Mouse (Mus musculus): ENCODE results near the gene Hoxa2. TPM values are rescaled to one million over a fixed set of nuclear protein-coding genes. Genes with fewer than 3 reads are reported as not detected.

Hoxa2 gene
- total and polyA plus RNA-seq, 2 experiments from 2014 or later: 3.0 TPM; not detected in 1

DNA sequence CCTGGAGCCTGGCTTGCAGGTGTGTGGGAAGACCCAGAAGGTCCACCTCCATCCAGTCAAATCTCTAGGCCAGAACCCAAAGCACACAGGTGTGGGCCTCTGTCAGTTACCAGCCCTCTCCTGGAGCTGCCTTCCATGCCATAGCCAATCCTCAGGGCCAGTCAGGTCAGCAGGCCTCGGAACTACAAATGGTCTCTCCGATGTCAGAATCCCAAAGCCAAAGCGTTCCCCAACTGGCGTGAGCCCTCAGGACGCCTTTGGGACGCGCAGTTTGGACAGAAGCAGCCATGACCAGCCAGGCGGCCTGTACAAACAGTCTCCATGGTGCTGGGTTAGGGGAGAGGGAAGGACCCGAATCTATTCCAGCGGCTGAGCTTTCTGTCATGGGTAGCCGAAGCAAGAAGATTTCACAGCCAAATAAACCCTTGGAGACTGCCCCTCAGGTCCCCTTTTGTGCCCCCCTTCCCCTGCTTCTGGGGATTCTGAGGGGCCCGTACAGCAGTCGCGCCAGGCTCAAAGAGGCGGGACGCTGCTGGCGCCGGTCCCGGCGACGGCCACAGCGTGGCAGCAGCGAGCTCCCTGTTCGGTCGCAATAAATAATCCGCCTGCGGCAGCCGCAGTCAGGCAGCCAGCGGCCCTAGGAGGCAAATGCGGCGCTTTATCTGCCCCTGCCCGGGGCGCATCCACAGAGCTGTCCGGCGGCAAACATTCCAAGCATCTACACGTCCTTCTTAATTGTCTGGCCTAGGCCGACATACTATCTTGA is 46.7 kb upstream of the Hoxa2 start:
- ATAC-seq (ENCODE audit: low FRiP score): peak; percentile 58; the same call in 1 of the 2 replicates

DNA sequence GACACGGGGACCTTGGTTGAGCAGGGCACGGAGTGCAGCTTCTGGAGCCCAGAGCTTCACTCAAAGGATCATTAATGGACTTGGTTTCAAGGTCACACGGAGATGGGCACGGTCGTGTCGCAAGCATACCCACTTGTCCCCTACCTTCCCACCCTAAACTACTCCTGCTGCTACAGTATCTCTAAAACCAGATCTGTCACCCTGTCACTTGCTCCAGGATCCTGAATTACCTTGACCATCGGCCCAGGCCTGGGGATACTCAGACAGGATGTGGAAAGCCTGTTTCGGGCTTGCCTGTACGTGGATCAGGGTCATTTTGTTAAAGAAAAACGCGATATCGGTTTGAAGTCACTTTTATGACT is 45.0 kb upstream of the Hoxa2 start:
- 8% methylated on average over 12 of the region's 12 CpGs for whole genome bisulfite sequencing
- Histone ChIP-seq H3K27me3 (ENCODE audit: insufficient read depth, low read length) (peaks cover 96% of the 10 kb centered on the region), H3K36me3 (ENCODE audit: insufficient read depth, low read length) (no peaks in the 10 kb centered on the region), H3K9me3 (ENCODE audit: low read length) (no peaks in the 10 kb centered on the region), H3K4me1 (ENCODE audit: insufficient read depth, low read length) (no peaks in the 10 kb centered on the region), H3K4me3 (ENCODE audit: low read depth, low read length) (no peak overlapping the region), H3K27ac (ENCODE audit: low read depth, low read length) (no peak overlapping the region), H3K9ac (replicated peaks; ENCODE audit: low read length, poor library complexity, severe bottlenecking) (no peak overlapping the region), H3K4me2 (ENCODE audit: low read depth, low read length, poor library complexity, severe bottlenecking) (no peak overlapping the region)
- no peak for TF ChIP-seq CTCF (IDR thresholded peaks at IDR 0.05)
- ATAC-seq (ENCODE audit: low FRiP score): no peak
- no peak for DNase-seq (ENCODE audit: low spot score)

More for the DNA sequence above, 46.7 kb upstream of the Hoxa2 start:
- no peaks in the 10 kb centered on the region for H3K36me3 ChIP-seq (ENCODE audit: insufficient read depth, low read length)
- no peak overlapping the region for H3K4me3 ChIP-seq (ENCODE audit: low read depth, low read length)
- H3K27ac ChIP-seq (ENCODE audit: low read depth, low read length): no peak overlapping the region
- under 1% methylated on average over 37 of the region's 37 CpGs for WGBS
- TF ChIP-seq CTCF (IDR thresholded peaks at IDR 0.05): peak; percentile 76
- DNase-seq (ENCODE audit: low spot score): peak; percentile 86
- H3K4me1 ChIP-seq (ENCODE audit: insufficient read depth, low read length): no peaks in the 10 kb centered on the region
- no peak overlapping the region for H3K4me2 ChIP-seq (ENCODE audit: low read depth, low read length, poor library complexity, severe bottlenecking)
- H3K27me3 ChIP-seq (ENCODE audit: insufficient read depth, low read length): peaks cover 96% of the 10 kb centered on the region
- H3K9me3 ChIP-seq (ENCODE audit: low read length): no peaks in the 10 kb centered on the region
- no peak overlapping the region for H3K9ac ChIP-seq (replicated peaks; ENCODE audit: low read length, poor library complexity, severe bottlenecking)

DNA sequence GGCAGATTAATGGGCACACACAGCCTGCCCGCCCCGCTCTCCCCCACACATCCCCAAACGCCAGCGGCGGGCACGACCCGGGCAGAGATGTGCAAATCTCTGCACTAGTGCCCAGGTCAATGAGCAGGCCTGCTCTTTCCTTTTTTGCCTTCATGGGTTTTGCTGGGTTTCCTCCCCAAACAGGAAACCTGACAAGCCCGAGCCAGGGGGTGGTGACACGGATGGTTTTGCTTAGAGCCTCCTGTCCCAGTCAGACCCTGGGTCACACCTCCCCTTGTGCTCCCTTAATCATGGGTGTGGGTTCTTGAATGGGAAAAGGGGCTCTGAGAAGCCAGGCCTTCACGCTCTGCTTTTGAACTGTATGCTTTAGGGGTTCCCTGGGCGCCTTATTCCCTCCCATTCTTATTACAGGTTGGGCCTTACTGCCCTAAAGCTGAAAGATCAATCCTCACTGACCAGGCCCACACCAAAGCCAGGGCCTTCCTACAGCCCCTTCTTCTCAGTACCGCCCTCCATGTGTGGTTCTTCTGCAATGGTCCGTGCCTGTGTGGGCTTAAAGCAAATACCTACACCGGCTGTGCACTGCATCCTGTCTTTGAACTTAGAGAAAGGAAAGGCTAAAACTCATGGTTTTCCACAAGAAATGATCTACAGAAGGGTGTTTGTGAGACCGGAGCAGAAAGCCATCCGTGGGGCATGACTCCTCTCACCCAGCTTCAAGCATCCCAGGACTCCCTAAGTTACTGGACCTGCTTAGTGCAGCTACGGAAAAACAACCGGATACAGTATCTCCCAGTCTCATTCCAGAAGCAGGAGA is 44.4 kb upstream of the Hoxa2 start:
- no peaks in the 10 kb centered on the region for H3K4me1 ChIP-seq (ENCODE audit: insufficient read depth, low read length)
- peaks cover 96% of the 10 kb centered on the region for H3K27me3 ChIP-seq (ENCODE audit: insufficient read depth, low read length)
- no peak for TF ChIP-seq CTCF (IDR thresholded peaks at IDR 0.05)
- DNase-seq (ENCODE audit: low spot score): no peak
- H3K27ac ChIP-seq (ENCODE audit: low read depth, low read length): no peak overlapping the region
- ATAC-seq (ENCODE audit: low FRiP score): no peak
- no peaks in the 10 kb centered on the region for H3K9me3 ChIP-seq (ENCODE audit: low read length)
- no peaks in the 10 kb centered on the region for H3K36me3 ChIP-seq (ENCODE audit: insufficient read depth, low read length)
- no peak overlapping the region for H3K4me2 ChIP-seq (ENCODE audit: low read depth, low read length, poor library complexity, severe bottlenecking)
- no peak overlapping the region for H3K9ac ChIP-seq (replicated peaks; ENCODE audit: low read length, poor library complexity, severe bottlenecking)
- no peak overlapping the region for H3K4me3 ChIP-seq (ENCODE audit: low read depth, low read length)
- 3% methylated on average over 18 of the region's 18 CpGs for WGBS

DNA sequence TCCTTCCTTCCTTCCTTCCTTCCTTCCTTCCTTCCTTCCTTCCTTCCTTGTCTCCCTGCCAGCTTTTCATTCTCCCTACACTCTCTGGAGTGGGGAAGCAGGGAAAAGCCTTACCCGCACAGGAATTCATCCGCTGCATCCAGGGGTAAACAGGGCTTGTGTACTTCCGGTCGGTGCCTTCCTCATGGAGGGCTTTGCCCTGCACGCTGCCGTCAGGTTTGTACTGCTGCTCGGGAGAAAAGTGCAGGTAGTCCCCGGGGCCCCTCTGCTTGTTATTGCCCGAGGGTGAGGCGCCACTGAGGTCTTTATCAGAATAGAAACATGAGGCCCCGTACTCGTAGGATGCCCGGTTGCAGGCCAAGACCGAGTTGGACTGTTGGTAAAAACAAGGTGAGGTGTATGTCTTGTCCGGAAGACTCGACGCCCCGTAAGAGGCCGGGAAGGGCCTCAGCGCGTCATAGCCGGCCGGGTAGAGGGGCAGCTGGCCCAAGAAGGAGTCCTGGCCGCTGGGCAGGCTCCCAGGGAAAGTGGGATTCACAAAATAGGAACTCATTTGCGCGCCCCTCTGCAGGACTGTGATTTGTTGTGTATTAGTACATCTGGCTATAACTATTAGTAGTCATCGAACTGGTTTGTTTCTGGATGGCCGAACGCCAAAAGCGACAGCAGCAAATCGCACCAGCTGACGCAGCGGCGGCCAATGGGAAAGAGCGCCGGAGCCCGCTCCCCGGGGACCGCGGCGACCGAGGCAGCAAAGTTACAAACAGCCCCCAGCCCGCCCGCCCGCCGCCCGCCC is 43.6 kb upstream of the Hoxa2 start, which contains the start of gene Hoxa6:
Gene Hoxa6, minus strand, starts transcription at position 651 of the 796 bp plus-strand sequence.
- ATAC-seq (ENCODE audit: low FRiP score) (no peak), DNase-seq (ENCODE audit: low spot score) (peak; percentile 51)
- Histone ChIP-seq H3K4me2 (ENCODE audit: low read depth, low read length, poor library complexity, severe bottlenecking) (no peak within 1 kb of the TSS), H3K27ac (ENCODE audit: low read depth, low read length) (no peak within 1 kb of the TSS), H3K9ac (replicated peaks; ENCODE audit: low read length, poor library complexity, severe bottlenecking) (no peak within 1 kb of the TSS), H3K27me3 (ENCODE audit: insufficient read depth, low read length) (peaks cover 96% of the 10 kb centered on the region), H3K4me1 (ENCODE audit: insufficient read depth, low read length) (no peaks in the 10 kb centered on the region), H3K36me3 (ENCODE audit: insufficient read depth, low read length) (no peaks in the 10 kb centered on the region), H3K9me3 (ENCODE audit: low read length) (no peaks in the 10 kb centered on the region), H3K4me3 (ENCODE audit: low read depth, low read length) (no peak within 1 kb of the TSS)
- under 1% methylated on average over 47 of the region's 47 CpGs for WGBS
- no peak for TF ChIP-seq CTCF (IDR thresholded peaks at IDR 0.05)

DNA sequence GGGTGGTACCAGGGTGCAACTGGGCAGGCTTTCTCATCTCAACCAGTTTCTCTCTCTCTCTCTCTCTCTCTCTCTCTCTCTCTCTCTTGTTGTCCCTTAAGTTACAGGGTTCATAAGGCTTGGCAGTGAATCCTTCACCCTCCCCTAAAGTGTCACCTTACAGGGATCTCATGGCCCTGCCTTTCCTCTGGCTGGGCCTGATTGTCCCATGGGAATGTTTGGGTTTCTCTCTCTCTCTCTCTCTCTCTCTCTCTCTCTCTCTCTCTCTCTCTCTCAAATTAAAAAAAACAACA is 43.0 kb upstream of the Hoxa2 start:
- Histone ChIP-seq H3K9me3 (ENCODE audit: low read length) (no peaks in the 10 kb centered on the region), H3K4me3 (ENCODE audit: low read depth, low read length) (no peak overlapping the region), H3K9ac (replicated peaks; ENCODE audit: low read length, poor library complexity, severe bottlenecking) (no peak overlapping the region), H3K4me2 (ENCODE audit: low read depth, low read length, poor library complexity, severe bottlenecking) (no peak overlapping the region), H3K36me3 (ENCODE audit: insufficient read depth, low read length) (no peaks in the 10 kb centered on the region), H3K4me1 (ENCODE audit: insufficient read depth, low read length) (no peaks in the 10 kb centered on the region), H3K27ac (ENCODE audit: low read depth, low read length) (no peak overlapping the region), H3K27me3 (ENCODE audit: insufficient read depth, low read length) (peaks cover 96% of the 10 kb centered on the region)
- DNase-seq (ENCODE audit: low spot score) (no peak), ATAC-seq (ENCODE audit: low FRiP score) (no peak)
- TF ChIP-seq CTCF (IDR thresholded peaks at IDR 0.05): no peak

Measured in midbrain, postnatal 0 days (tissue).